Mouse (Mus musculus): ENCODE results near the gene Trem1. TPM values are rescaled to one million over a fixed set of nuclear protein-coding genes. Genes with fewer than 3 reads are reported as not detected.

Trem1 gene
- polyA plus RNA-seq, 1 experiment from 2014 or later, result 0.08 TPM

Other genes with a start within 250 kb of the Trem1 start
- gene 1700122O11Rik, start 194.5 kb upstream of the Trem1 start, polyA plus RNA-seq (2015; fragmentation: Nextera tagmentation; extraction: Ambion mirVana), result not detected in 2 replicates
- gene 1700067P10Rik, start 143.4 kb upstream of the Trem1 start, polyA plus RNA-seq (2015; fragmentation: Nextera tagmentation; extraction: Ambion mirVana), result not detected in 2 replicates
- gene 9830107B12Rik, start 86.5 kb upstream of the Trem1 start, polyA plus RNA-seq (2015; fragmentation: Nextera tagmentation; extraction: Ambion mirVana), result not detected in 2 replicates
- 0.17 and 0.44 TPM in 2 replicates for gene A530064D06Rik, start 65.5 kb upstream of the Trem1 start, polyA plus RNA-seq (2015; fragmentation: Nextera tagmentation; extraction: Ambion mirVana)
- gene Trem3, start 15.0 kb downstream of the Trem1 start, polyA plus RNA-seq (2015; fragmentation: Nextera tagmentation; extraction: Ambion mirVana), result 0.30 TPM in 1 of 2 replicates, not detected in the other
- 0.11 and 0.21 TPM in 2 replicates for gene Treml4, start 31.5 kb downstream of the Trem1 start, polyA plus RNA-seq (2015; fragmentation: Nextera tagmentation; extraction: Ambion mirVana)
- gene Treml2, start 66.7 kb downstream of the Trem1 start, polyA plus RNA-seq (2015; fragmentation: Nextera tagmentation; extraction: Ambion mirVana), result 0.59 and 1.5 TPM in 2 replicates
- gene B430306N03Rik, start 83.4 kb downstream of the Trem1 start, polyA plus RNA-seq (2015; fragmentation: Nextera tagmentation; extraction: Ambion mirVana), result 0.31 and 0.37 TPM in 2 replicates
- gene Trem2, start 113.6 kb downstream of the Trem1 start, polyA plus RNA-seq (2015; fragmentation: Nextera tagmentation; extraction: Ambion mirVana), result 2.3 and 2.9 TPM in 2 replicates
- gene Treml1, start 127.1 kb downstream of the Trem1 start, polyA plus RNA-seq (2015; fragmentation: Nextera tagmentation; extraction: Ambion mirVana), result 1.1 and 1.9 TPM in 2 replicates
- 9.0 and 10.2 TPM in 2 replicates for gene Nfya, start 177.1 kb downstream of the Trem1 start, polyA plus RNA-seq (2015; fragmentation: Nextera tagmentation; extraction: Ambion mirVana)
- 40.9 and 44.4 TPM in 2 replicates for gene Oard1, start 177.2 kb downstream of the Trem1 start, polyA plus RNA-seq (2015; fragmentation: Nextera tagmentation; extraction: Ambion mirVana)
- 207 and 218 TPM in 2 replicates for gene Apobec2, start 200.2 kb downstream of the Trem1 start, polyA plus RNA-seq (2015; fragmentation: Nextera tagmentation; extraction: Ambion mirVana)
- 4.6 and 6.1 TPM in 2 replicates for gene Tspo2, start 218.8 kb downstream of the Trem1 start, polyA plus RNA-seq (2015; fragmentation: Nextera tagmentation; extraction: Ambion mirVana)
- gene Unc5cl, start 222.1 kb downstream of the Trem1 start, polyA plus RNA-seq (2015; fragmentation: Nextera tagmentation; extraction: Ambion mirVana), result 0.75 and 2.0 TPM in 2 replicates